Mouse (Mus musculus): ENCODE data around the gene Epsti1.

Epsti1 gene

DNA sequence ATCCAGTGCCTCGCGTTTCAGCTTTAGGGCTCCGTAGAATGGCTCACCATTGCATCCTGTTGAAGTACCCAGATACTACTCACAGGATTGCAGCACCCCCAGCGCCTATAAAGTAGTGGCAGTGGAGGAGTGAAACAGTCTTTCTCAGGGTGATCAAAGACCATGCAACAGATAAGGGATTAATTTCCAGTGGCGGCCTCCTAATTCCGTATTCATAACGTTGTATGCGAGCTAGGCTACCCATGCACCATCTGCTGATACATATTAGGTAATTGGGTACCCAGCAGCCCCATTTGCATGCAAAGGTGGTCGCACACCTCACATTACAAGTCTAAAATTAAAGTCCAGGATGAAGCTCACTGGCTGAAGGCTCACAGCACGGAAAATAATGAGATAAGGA, 21.4 kb downstream of the Epsti1 start:
- DNase-seq = no peak

DNA sequence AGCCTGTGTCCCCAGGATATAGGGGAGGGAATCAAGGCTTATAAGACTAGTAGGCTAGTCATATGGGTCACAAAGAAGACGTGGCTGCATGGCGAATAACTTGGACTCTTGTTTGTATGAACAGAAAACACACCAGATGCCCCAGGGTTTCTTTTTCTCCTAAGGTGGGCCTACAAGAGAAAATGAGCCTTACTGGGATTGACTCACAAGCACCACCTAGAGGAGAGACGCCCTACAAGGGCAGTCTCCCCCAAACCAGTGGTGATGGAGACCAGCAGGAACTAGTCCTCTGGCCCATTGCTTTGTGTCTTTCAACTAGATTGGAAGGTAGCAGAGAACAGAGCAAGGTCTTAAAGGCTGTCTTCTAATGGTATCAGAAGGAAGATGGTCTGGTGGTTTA, 22.7 kb downstream of the Epsti1 start:
- no peak for DNase-seq

DNA sequence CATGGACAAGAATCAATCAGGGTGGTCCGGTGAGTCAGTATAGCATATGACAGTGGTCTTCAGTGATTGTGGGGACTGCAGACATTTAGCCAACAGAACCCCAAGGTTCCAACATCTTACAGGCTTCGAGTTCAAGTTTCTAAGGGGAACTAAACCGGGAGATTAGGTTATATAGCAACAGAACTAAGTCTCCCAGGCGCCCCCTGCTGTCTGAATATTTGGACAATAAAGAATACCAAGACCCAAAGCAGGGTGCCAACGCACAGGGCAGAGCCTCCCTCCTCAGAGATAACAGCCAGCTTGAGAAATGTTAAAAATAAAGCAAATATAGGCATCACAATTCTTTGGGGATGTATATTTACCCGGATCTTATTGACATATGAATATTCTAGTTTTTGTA, 24.0 kb downstream of the Epsti1 start:
- DNase-seq = peak; percentile 80

DNA sequence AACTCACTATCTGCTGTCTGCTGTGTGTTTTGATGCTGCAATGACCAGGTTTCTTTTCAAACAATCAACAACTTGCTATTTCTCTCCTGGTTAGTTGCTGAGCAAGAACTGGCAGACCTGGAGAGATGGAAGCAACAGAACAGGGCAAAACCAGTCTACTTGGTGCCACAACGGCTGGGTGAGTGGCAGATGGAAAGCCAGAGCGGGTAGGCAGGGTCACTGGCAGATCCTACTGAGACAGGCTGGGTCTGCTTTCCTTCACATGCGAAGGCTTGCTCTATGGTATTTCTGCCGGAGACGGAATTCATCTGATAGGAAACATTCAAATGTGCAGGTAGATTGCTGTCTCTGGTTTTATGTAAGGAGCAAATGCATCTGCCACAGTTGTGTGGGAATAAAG, 24.6 kb downstream of the Epsti1 start:
- no peak for DNase-seq

DNA sequence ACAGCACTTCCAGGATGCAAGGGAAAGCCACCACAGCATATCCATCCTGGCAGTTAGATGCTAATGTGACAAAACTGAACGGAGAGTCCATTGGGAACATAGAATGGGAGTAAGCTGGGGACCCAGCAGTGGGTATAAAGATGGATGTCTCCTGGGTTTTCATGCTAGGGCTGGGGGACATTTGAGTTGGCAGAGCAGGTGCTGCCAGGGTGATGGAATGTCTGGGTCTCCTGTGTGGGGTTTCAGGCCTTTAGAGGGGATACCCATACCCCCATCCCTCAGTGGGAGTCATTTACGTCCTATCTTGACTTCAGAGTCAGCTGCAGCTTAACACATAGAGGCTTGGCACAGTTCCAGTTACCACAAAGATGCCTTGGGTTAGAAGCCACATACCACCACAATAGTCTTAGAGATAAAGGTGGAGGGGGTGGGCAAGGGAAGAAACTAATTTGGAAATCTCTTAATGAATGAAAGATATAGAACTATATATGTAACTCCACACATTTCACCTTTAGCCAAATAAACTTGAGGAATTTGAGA, 25.2 kb downstream of the Epsti1 start:
- no peak for DNase-seq

DNA sequence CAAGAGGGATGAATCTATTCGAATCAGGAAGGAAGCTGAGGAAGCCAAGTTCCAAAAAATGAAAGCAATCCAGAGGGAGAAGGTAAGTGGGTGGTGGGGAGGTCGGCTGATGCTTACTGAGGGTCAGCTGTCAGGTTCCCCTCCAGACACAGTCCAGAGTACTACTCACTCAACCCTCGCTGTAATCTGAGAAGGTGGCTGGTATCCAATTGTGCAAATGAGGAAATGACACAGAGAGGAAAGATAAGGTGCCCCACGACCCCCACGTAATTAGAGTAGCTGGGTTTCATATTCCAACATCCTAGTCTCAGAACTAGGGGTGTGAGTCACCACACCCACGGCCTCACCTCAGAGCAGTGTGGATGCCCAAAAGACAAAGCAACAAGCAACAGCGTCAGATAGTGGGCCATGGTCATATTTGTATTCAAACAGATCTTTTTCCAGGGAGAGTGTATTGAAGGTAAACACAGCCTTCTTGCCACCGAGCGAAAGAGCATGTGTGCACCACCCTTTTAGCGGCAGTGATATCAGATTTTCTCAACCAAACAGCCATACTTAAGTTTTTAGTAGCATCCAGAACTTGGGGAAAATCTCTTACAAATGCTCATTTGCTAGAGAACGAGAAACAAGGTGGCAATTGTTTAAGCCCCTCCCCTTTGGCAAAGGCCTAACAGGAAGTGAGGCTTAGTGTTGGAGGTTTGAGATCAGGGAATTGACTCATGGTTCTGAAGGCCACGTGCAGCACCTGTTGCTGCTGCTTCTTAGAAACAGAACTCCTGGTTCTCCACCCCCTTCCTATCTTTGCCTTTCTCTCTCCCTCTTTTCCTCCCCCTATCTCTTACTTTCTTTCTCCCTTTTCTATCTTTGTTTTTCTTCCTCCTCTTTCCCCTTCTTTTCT, 28.4 kb downstream of the Epsti1 start:
- DNase-seq = no peak

DNA sequence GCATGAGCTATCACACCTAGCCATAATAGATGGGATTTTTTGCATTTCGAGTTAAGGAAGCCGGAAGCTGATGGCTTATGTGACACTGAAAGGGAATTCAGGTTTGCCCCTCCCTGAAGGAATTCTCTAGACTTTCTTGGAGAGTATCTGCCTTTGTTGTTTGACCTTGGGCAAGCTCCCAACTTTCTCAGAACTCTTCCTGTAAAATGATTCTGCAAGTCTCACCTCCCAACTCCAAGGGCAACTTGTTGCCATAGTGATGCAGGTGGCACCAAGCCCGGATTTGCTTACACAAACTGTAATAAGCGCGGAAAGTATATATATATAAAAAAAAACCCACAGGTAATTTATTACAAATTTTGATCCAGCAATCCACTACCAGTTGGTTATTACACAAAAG, 29.2 kb downstream of the Epsti1 start:
- DNase-seq = no peak

DNA sequence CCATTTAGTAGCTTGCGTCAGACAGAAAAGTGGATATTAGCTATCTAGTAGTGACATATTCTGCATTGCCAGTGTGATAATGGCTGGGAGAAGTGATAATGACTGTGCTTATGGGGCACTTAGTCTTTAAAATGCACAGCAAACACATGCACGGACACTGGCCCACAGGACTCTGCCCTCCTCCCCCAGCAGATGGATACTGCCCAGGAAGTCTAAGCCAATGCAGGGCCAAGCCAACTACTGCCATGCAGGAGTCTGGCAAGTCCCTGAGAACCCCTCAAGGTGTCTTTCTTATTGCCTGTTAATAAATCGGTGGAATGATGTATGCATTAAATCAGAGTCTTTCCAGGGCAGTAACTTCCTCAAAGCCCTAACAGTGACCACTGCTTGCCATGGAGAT, 30.4 kb downstream of the Epsti1 start:
- no peak for DNase-seq

DNA sequence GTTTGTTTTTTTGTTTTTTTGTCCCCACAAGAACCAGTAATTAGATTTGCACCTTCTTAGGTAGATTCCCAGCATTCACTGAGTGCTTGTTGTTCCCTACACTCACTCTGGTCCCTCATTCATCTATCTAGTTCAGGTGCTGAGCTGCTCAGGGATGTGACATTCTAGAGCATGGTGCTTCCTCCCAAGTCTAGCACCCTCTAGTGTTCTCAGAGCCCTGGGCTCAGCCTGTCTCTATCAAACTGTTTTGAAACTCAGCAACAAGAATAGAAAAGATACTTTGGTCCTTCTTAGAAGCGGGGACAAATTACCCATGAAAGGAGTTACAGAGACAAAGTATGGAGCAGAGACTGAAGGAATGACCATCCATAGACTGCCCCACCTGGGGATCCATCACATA, 37.1 kb downstream of the Epsti1 start:
- no peak for DNase-seq

DNA sequence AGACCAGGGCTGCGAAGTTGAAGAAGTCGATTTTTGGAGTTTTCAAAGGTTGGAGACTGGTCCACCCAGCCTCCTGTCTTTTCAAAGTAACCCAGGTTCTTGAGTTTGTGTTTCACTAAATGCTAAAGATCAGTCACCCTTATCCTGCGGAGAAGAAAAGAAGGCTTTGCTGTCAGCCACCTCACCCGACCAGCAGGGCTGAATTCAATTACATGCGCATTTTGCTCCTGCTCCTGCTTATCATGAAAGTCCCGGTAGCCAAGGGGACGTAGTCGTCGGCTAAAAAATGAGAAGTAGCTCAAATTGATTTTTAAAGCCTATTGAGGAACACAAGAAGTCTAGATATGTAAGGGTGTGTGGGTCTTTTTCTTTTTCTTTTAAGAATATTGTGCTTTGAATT, 38.2 kb downstream of the Epsti1 start:
- no peak for DNase-seq

DNA sequence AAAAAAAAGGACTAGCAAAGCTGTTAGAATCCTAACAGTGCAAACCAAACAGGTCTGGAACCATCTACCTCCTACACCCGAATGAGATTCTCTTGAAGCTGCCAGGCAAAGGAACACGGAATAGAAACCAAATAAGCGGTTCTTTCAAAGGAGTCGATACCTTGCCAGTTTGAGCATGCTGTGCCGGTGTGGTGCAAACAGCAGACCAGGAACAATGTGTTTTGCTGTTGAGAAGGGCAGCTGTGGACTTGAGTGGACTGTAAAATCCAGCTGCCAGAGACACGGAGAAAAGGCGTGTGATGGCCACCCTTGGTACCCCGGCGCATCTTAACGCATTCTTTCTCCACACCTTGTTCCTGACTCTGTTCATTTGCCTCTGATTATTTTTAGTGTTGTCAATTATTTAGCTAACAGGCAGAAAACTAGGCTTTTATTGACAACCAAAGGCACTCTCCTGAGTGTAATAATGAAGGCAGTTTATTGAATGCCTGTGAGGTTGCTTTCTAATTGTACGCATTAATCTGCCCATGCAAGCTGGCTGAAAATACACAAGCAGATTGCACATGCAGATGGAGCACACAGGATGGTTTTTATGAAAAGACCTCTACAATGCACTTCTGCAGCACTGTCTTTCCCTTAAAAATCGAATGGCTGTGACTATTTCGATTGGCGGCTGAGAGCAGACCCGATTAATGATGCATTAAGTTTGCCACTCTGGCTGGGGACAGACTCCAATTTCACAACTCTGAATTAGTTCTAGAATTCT, 38.9 kb downstream of the Epsti1 start:
- DNase-seq = peak; percentile 76

DNA sequence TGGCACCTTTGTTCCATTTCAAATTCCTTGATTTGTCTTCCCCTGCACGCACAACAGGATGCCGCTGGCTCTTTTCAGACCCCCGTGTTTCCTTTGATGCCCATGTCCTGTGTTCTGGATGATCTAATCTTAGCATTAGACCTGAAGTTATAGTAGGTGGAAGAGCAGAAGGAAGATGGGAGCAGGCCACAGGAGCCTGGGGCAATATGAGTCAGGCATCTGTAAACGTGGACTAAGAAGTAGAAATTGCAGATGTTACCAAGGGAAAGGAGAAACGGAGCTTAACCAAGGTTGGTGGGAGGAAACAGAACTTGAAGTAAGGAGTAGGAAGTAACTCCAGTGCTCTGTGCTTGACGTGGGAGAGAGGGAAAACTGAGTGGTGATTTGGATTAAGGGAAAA, 57.7 kb downstream of the Epsti1 start:
- DNase-seq = no peak

DNA sequence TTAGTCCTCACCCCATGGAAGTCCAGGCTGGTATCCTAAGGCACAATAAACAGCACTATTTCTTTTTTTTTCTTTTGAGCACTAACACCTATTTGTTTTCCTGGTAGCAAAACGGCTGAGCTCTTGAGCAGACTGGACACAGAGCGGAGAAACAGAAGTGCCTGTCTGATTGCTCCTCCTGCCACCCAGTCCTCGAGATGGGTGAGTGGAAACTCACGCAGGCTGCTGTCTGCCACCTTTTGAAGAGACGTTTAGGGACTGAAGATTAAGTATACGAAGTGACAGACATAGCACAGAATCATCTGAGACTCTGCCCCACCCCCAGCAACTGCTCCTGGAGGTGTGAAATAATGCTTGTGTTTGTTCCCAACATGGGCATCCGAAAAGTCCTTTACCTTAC, 59.5 kb downstream of the Epsti1 start:
- DNase-seq = no peak

DNA sequence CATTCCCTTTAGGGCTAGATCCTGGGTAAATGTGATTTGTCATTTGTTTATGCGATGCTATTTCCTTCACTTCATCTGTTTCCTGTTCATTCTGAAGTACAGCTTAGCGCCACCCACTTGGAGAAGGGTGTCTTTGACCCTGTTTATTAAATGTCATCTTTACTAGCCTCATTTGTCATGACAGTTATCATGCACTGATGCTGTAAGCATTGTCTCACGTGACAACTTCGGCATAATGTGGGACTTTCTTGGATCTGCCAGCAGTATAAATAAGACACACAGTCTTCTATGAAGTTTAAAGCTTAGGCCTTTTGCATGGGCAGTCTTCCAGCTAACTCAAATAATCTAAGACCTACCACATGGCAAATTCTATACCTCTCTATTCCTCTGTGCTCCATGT, 67.3 kb downstream of the Epsti1 start:
- no peak for DNase-seq

DNA sequence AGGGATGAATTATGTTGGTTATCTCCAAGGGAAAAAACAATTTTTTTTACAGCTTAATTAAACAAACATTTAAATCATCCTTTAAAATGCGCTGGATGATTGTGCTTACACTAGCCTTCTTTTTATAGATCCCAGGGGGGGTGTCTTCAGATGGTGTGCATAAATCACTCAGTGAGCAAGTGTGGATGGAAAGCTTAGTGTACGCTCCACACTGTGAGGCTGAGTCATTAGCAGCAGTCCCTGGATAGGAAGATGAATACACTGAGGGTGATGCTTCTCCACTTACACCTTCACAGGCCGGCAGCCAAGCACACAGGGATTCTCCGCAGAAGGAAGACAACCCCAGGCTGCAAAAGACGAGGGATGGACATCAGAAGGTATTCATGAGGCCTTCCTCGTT, 70.2 kb downstream of the Epsti1 start:
- peak; percentile 25 for DNase-seq

DNA sequence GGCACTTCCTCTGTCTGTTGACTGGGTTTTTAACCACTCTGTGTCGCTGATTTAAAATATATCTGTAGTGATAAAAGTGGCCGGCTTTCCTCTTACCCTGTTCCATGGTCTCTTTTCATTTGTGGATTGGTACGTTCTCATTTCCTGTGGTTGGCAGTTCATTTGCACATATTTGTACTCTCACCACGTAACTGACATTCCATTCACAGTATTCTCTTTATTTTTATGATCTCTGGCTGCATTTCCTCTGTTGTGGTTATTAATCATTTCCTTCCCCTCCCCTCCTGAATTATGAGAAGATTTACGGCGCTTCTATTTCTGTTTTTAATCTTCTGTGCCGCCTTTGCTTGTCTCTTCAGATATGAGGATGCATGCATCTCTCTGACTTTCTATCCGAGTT, 71.7 kb downstream of the Epsti1 start:
- DNase-seq = no peak

DNA sequence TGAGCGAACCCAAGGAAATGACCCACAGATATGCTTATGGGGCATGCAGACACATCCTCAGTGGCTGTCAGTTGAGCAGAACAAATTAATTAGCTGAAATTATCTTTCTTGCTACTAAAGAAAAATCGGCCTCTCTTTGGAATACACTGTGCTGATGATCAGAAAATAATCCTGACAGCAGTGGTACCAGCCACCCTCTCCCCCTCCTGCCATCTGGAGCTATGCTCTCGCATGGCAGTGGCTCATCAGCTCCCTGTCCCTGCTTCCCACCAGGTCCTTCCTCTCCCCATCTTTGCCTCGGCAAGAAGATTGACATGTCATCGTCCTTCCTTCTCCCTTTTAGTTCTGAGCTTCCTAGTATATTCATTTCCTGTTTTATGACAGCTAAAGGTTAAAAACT, 77.5 kb downstream of the Epsti1 start:
- DNase-seq = peak; percentile 82

DNA sequence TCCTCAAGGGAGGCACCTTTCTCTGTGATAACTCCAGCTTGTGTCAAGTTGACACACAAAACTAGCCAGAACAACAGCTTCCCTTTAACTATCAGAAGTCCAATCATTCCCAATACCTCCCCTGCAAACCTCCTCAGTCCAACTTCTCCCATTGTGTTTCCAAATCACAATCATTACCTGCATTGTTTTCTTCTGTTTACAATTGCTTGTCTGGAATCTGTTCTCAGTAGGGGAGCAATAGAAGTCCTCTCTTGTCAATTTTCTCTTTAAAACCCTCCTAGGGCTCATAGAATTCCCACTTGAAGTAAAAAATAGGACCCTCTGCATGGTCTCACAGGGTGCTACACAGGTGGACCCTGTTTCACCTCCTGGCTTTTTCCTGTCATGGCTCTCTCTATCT, 93.7 kb downstream of the Epsti1 start:
- DNase-seq = no peak

DNA sequence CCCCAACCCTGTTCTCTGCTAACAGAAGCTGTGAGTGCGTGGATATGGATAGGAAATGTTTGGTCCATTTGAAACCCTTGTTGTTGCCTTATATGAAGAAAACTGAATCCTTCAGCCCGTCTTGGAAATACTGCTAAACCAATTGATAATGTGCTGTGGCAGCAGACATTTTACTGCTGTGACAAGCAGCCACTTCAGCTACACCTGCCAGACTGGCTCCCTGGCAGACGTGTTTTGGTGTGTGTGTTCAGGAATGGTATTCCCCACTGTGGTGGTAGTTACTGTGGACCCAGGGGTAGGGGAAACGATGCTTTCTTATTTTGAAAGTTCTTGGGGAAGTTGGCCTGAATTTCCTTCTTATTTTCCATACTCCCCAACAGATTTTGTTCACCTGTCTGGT, 100.4 kb downstream of the Epsti1 start:
- DNase-seq = no peak

DNA sequence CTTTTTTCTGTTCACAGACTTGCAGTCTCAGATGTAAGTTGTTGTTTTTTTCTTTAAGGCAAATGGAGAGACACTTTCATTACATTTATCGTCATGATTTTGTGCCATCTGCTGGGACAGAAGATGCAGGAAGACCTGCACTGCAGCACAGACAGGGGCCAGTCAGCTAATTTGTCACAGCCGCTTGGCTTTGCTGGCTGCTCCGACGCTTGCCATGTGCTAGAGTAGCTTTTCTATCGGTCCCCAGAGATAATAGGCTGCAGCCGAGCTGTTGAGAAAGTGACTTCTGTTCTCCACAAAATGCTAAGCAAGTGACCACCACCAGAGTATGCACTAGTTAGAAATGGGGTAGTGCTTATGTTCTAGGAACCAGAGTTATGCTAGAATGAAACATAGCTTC, 104.0 kb downstream of the Epsti1 start:
- no peak for DNase-seq

DNA sequence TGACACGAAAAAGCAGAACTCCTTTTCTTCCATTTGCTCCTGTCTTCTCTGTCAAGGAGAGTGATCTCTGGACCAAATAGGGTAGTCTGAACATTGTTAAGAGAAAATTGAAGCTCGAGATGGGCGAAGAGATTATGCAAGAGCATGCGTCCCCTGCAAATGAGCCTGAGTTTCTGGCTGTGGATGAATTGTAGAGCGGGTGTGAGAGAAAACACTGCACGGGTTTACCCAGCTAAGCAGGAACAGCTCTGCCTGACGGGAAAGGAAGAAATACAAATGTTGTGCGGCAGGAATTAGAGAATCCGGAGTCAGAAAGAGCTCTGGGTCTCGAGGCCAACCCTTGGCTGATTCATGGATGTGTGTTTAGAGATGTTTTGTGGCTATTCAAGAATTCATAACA, 107.8 kb downstream of the Epsti1 start:
- no peak for DNase-seq

DNA sequence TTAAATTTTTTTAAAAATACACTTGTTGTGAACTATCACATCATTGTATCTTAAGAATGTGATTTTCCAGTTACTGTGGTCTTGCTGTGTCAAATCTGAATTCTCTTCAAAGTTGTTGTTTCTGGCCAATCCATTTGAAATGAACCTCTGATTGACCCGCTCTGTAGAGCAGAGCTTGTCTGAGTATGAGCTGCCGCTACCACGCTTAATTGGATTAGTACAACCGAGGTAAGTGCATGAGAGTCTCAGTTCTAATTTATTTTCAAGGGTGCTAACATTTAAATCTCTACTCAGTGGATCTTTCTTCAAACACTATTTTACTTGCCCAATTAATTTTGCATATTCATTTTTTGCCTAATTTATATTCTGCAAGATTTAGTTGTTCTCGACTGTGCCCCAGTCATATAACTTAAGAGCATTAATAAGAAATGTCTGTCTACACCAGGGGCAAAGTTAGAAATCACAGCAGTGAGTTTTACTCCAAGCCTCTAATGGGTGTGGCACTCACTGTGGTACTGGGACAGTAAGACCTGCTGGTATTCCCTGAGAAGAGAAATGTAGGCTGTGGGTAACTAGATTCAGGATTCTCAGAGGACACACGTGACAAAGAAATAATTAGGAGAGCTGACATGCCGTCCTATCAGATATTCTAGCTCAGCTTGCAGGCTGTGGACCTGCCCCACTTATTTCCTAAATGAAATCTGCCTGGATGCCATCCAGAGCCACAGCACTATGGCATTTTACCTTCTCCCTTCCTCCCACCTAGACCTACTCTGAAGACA, 111.7 kb downstream of the Epsti1 start:
- no peak for DNase-seq

DNA sequence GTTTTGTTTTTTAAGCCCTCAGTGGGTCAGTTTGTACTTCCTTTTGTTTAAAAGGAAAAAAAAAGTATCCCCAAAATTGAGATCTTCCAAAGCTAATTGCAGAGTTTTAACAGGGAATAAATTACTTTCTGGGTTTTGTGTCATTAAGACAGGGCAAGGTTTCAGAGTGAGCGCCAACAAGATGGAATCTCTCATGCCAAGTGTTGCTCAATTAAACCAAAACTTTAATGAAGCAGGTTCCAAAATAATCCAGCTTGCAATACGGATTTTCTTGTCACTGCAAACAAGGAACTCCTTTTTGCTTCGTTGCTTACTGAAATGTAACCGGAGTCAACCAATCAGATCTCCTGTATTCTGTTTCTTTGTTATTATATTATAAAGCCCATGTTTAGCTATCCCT, 112.4 kb downstream of the Epsti1 start:
- no peak for DNase-seq

Data from layer of hippocampus, adult 9-11 months (tissue).